Mouse (Mus musculus): ENCODE results near the gene Aldh18a1.

- no peak for TF ChIP-seq POLR2A (IDR thresholded peaks at IDR 0.05; ENCODE audit: insufficient read depth, low read depth, low read length)
- TF ChIP-seq CTCF (IDR thresholded peaks at IDR 0.05; ENCODE audit: insufficient read depth, low read depth, low read length), result no peak
Observed at GRCm38 (mm10) chr19:40523431-40524005, 64.7 kb downstream of the Aldh18a1 start.
